Mouse (Mus musculus) kidney, adult 11 months (tissue): Measurements from ENCODE around the gene Sema3f.

ENCODE experiments used
- DNase-seq: peaks from one replicate; pipeline ENCODE4 v3.0.0; 2022

Gene Sema3f

GRCm38 (mm10) chr9:107714221-107714952, 4.1 kb upstream of the Sema3f start:
- DNase-seq = peak; percentile 61

GRCm38 (mm10) chr9:107709096-107709696, 1.1 kb downstream of the Sema3f start:
- DNase-seq = no peak

GRCm38 (mm10) chr9:107708439-107709095, 1.7 kb downstream of the Sema3f start:
- DNase-seq = no peak

GRCm38 (mm10) chr9:107707701-107708438, 2.4 kb downstream of the Sema3f start:
- no peak for DNase-seq

GRCm38 (mm10) chr9:107706781-107707211, 3.5 kb downstream of the Sema3f start:
- no peak for DNase-seq

GRCm38 (mm10) chr9:107703337-107704122, 6.7 kb downstream of the Sema3f start:
- no peak for DNase-seq

- DNase-seq = no peak
These were observed 7.6 kb downstream of the Sema3f start for GRCm38 (mm10) chr9:107702606-107703185.

- peak; percentile 72 for DNase-seq
These were observed 8.7 kb downstream of the Sema3f start for GRCm38 (mm10) chr9:107701594-107701993.

GRCm38 (mm10) chr9:107700114-107700571, 10.1 kb downstream of the Sema3f start:
- no peak for DNase-seq

GRCm38 (mm10) chr9:107699376-107699980, 10.8 kb downstream of the Sema3f start:
- DNase-seq = peak; percentile 51

GRCm38 (mm10) chr9:107698611-107699190, 11.6 kb downstream of the Sema3f start:
- DNase-seq = peak; percentile 58

GRCm38 (mm10) chr9:107697811-107698521, 12.3 kb downstream of the Sema3f start:
- no peak for DNase-seq

GRCm38 (mm10) chr9:107696845-107697610, 13.2 kb downstream of the Sema3f start:
- DNase-seq = peak; percentile 53

GRCm38 (mm10) chr9:107696106-107696479, 14.2 kb downstream of the Sema3f start:
- no peak for DNase-seq

- peak; percentile 58 for DNase-seq
These were observed 14.7 kb downstream of the Sema3f start for GRCm38 (mm10) chr9:107695441-107696105.

- no peak for DNase-seq
These were observed 15.6 kb downstream of the Sema3f start for GRCm38 (mm10) chr9:107694627-107695026.

- no peak for DNase-seq
These were observed 16.8 kb downstream of the Sema3f start for GRCm38 (mm10) chr9:107693433-107693987.

GRCm38 (mm10) chr9:107692785-107693184, 17.5 kb downstream of the Sema3f start:
- DNase-seq = no peak

- no peak for DNase-seq
These were observed 19.9 kb downstream of the Sema3f start for GRCm38 (mm10) chr9:107690391-107690790.
